Mouse (Mus musculus) right cerebral cortex, adult 2 months (tissue): ENCODE results near the gene Ppm1a.

ENCODE experiments used
- DNase-seq, 2 experiments: peaks; one replicate each; pipeline ENCODE4 v3.0.0; 2021 to 2022; ENCODE audit warnings: low spot score in 2 of 2

Gene Ppm1a

DNA sequence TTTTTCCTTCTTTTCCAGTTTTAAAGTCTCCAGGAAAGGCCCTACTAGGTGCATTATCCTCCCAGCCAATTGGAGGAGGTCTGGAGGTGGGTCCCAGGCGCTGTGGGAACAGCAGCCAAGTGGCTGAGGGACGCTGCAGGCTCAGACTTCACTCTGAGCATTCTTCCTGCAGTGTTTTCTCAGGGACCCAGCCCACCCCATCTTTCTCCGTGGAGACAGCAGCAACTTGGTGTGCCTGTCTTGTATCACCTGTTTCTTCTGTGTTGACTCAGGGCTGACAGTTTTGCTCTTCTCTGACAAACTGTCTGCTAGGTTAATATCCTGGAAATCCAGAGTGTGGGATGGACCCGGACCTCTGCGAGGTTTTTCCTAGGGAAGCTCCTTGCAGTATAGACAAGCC is 68.4 kb downstream of the Ppm1a start:
- DNase-seq, result no peak

DNA sequence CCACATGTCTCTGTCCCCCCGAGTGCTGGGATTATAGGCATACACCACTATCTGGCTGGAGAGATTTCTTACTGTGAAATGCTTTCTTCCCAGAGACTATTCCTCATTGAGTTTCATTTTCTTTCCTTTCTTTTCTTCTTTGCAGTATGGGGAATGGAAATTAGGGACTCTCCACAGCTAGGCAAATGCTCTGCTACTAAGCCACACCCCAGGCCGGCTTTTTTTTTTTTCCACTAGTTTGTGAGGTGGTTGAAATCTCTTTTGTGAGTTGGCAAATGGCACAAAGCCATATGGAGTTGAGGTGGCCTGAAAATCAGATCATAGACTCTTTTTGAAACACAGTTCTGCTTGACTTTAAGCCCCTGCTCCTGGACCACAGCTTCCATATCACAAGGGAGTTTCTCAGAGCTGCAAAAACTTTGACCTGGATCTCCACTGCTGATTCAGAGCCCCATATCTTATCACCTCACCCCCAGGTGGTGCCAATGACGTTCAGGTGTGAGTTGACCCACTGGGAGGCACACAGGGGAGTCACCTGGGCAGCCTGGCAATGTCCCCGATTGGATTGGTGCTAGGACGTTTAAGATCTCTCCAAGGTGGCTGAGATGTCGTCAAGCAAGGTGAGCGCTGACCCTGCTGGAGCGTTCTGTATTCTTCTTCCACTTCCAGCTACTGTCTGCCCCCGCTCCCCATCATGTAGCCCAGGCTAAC is 71.7 kb downstream of the Ppm1a start:
- DNase-seq, result no peak

DNA sequence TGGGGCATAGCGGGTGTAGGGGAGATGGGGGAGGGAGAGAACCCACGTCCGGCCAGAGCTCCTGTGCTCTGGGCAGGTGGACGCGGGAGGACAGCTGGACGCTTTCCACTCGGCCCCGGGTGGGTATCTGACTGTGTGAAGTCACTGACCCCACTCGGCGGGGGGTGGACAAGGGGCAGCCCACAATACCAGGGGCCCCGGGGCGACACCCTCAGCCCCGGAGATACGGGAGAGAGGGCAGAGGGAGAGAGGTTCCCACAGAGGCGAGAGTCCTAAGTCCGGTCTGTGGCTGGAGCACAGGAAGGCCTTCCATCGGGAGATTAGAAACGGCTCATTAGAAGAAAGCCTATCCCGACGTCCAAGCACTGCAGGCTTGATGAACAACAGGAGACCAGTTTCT is 72.5 kb downstream of the Ppm1a start:
- DNase-seq, result no peak

DNA sequence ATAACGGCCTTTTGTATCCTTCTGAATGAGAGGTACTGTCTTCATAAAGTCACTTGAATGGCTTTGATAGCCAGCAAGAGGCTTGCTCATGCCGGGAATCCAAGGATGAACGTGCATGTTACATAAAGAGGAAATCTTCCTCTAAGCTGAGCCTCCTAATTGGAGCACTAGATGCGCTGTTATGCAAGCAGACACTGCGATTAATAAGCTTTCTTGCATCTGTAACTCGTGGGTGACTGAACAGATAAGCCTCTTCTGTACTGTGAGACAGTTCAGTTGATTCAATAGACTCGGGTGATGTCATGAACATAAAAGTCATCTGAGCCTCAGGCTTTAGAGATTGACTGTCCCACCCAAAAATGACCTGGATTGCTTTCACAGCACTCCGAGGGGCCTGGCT is 73.1 kb downstream of the Ppm1a start:
- DNase-seq, result peak; percentile 31 to 41

- peak; percentile 85 to 88 for DNase-seq
Measured at GRCm38 (mm10) chr12:72831711-72832432, 74.6 kb downstream of the Ppm1a start.

- DNase-seq, result no peak
Measured at GRCm38 (mm10) chr12:72834773-72835517, 77.7 kb downstream of the Ppm1a start.

DNA sequence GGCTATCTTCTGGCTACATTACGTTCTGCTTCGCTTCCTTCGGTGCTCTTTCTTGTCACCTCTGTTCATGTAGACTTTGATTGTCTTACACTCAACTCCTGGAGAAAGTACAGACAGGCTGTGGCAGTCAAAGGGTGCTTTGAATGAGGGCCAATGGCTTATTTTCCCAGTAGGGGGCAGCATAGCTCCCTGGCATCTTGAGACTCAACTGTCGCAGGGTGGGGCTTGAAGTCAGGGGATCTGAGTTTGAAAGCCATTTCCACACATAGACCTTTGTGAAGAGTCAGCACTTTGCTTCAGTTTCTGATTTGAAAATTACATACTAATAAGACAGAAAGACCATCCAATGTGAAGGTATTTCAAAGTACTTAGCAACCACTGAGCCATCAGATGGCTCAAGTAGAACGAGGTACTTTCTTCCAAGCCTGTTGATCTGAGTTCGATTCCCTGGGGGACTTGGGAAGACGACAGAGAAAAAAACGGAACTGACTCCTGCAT is 78.3 kb downstream of the Ppm1a start:
- DNase-seq, result no peak

- no peak for DNase-seq
Measured at GRCm38 (mm10) chr12:72837302-72837701, 80.0 kb downstream of the Ppm1a start.

- DNase-seq, result no peak
Measured at GRCm38 (mm10) chr12:72841500-72841899, 84.2 kb downstream of the Ppm1a start.

DNA sequence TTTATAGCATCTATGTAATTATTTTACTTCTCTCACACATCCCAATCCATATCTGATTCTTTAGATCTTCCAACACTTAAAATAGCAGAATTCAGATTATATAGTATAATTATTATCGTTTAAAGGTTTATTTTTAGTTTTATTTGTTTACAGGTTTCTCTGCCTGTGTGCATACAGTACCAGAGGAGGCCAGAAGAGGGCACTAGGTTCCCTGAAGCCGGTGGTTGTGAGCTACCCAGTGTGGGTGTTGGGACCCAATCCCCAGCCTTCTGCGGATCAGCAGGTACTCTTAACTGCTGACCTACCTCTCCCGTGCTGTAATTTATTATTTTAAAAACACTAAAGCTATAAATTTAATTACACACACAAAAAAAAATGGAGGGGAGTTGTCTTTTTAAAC is 85.9 kb downstream of the Ppm1a start:
- no peak for DNase-seq

DNA sequence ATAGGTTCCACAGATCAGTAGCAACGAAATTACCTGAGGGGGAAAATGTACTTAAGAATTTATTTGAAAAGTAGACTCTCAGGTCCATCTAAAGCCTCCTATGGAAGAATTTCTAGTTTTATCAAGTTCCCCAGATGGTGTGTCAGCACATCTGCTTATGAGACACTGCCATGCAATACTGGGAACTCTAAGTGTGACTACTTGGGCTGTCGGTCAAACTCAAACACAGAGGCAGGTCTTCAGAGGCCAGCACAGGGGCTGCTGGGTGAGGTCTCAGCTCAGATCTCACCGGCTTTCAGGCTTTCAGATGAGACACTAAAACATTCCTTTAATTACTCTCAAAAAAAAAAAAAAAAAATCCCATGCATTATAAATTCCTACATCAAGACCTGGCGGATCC is 86.3 kb downstream of the Ppm1a start:
- no peak for DNase-seq

DNA sequence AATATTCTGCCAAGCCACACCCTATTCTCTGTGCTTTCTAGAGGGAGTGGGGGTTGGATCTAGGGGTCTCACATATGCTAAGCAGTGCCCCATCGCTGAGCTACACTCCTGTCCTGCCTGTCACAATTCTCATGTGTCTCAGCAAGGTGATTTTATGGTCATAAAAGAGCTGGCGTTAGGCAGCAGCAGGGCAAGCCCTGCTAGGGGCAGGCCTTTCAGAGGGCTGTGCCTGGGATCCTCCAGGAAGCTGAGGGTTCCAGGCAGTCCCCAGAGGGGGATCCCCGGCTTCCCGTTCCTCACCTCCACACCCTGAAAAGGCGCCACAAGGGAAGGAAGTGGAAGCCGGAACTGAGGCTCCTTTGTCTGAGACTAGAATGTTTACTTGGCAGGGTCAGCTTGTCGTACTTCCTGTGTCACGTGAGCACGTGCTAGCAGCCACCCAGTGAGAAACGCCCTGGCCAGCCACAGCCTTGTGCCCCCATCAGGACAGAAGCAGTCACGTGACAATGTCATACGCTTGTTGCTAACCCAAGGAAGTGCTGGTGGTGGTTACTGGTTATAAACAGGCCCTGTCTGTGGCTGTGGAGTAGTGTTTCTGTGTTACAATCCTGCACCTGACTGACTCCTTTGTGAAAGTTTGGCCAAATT is 86.8 kb downstream of the Ppm1a start:
- DNase-seq, result no peak

GRCm38 (mm10) chr12:72845946-72846345 is 88.7 kb downstream of the Ppm1a start:
- DNase-seq, result no peak

DNA sequence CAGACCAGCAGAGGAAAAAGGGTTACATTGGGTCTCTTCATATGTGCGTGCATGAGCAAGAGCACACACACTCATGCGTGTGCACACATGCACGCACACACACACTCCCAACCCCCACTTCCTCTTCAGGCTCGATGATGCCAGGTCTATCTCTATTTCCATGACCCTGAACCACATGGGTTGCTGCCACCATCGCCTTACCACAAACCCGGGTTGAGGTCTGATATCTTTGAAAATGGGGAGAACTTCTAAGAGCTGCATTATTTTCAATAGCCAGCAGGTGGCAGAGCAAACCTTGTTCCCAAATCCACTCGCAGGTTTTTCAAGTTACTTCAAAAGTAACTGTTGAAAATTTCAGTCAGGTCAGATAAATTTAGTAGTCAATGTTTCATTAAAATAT is 90.5 kb downstream of the Ppm1a start:
- peak; percentile 44 to 59 for DNase-seq
